Mouse (Mus musculus): ENCODE data around the gene Ccdc13. TPM values are rescaled to one million over a fixed set of nuclear protein-coding genes. Genes with fewer than 3 reads are reported as not detected.
A peak's percentile ranks its signal among the peaks of the same experiment; 100 is the strongest.

Ccdc13 gene
- polyA plus RNA-seq, 1 experiment = 2.9 TPM

DNA sequence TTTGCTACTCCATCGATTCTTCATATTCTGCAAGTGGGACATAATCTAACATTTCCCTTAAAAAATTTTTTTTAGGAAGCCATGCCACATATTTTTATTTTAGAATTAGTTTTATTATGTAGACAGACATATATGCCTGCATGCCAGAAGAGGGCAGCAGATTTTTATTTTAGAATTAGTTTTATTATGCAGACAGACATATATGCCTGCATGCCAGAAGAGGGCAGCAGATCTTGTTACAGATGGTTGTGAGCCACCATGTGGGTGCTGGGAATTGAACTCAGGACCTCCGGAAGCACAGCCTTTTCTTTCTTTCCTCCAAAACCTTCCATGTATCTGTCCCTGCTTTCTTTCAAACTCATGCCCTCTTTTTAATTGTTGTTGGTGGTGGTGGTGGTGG is 3.7 kb upstream of the Ccdc13 start:
- DNase-seq (ENCODE audit: low read depth) = no peak
- TF ChIP-seq CTCF (IDR thresholded peaks at IDR 0.05; ENCODE audit: borderline replicate concordance, extremely low read depth, insufficient read depth, insufficient read length) = no peak
- no peak for TF ChIP-seq POLR2A (IDR thresholded peaks at IDR 0.05; ENCODE audit: borderline replicate concordance, extremely low read depth, insufficient read depth, insufficient read length, poor library complexity, severe bottlenecking)

DNA sequence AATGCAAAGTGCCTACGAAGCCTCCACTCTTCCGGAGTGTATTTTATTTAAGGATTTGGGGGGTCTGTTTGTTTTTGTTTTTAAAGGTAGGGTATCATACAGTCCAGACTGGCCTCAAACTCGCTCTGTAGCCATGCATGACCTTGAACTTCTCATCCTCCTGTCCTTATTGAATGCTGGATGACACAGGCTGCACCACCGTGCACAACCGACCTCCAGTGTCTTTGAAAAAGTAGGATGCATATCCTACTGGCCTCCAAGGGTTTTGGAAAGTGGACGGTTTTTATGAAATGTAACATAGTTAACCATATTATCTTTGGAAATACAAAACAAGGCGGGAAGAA is 333 bp upstream of the Ccdc13 start:
- DNase-seq (ENCODE audit: low read depth) = no peak
- no peak for TF ChIP-seq POLR2A (IDR thresholded peaks at IDR 0.05; ENCODE audit: borderline replicate concordance, extremely low read depth, insufficient read depth, insufficient read length, poor library complexity, severe bottlenecking)
- TF ChIP-seq CTCF (IDR thresholded peaks at IDR 0.05; ENCODE audit: borderline replicate concordance, extremely low read depth, insufficient read depth, insufficient read length) = no peak

DNA sequence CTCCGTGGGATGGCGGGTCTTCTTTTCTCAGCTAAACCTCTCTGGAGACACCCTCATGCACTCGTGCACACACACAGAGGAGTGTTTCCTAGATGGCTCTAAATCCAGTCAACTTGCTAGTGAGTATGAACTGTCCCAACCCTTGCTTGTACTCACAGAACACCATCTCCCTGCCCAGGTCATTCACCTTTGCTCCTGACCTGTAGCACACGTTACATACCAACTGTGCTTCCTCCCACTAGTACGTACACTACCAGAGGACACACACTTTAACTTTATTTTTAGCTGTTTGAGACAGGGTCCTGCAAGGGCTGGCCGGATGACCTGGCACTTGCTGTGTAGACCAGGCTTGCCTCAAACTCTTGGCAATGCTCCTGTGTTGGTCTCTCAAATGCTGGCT is 1.3 kb downstream of the Ccdc13 start:
- no peak for DNase-seq (ENCODE audit: low read depth)
- TF ChIP-seq CTCF (IDR thresholded peaks at IDR 0.05; ENCODE audit: borderline replicate concordance, extremely low read depth, insufficient read depth, insufficient read length) (no peak), POLR2A (IDR thresholded peaks at IDR 0.05; ENCODE audit: borderline replicate concordance, extremely low read depth, insufficient read depth, insufficient read length, poor library complexity, severe bottlenecking) (no peak)

DNA sequence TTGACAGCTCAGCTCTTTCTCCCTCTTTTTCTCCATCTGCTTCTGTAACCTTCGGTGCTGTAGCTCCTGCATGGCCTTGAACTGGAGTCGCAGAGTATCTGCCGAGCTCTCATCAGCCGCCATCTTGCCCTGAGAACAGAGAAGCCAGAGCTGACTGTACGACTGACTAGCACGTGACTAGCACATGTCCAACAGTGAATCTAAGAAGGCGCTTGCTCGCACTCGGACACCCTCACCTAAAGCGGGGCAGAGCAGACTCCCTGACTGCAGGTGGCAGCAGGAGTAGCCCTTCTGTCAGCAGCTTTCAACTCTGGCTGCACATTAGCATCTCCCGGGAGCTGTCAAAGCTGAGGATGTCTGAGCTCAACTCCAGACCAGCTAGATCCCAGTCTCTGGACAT is 5.4 kb downstream of the Ccdc13 start:
- DNase-seq (ENCODE audit: low read depth) = no peak
- no peak for TF ChIP-seq POLR2A (IDR thresholded peaks at IDR 0.05; ENCODE audit: borderline replicate concordance, extremely low read depth, insufficient read depth, insufficient read length, poor library complexity, severe bottlenecking)
- no peak for TF ChIP-seq CTCF (IDR thresholded peaks at IDR 0.05; ENCODE audit: borderline replicate concordance, extremely low read depth, insufficient read depth, insufficient read length)

DNA sequence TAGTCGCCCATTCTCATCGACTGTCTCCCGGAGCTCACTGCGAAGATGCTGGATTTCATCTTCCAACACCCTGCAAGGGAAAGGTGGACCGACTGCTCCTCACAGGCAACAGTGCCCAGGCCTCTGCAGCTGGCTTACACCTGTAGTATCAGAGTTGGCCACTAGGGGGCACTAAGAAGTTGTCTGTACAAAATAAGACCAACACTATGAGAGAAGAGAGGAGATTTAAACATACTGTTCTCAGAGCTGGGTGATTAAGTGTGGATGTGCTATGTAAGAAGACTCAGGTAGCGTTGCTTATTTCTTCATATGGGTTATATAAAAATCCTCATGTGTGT is 8.3 kb downstream of the Ccdc13 start:
- TF ChIP-seq POLR2A (IDR thresholded peaks at IDR 0.05; ENCODE audit: borderline replicate concordance, extremely low read depth, insufficient read depth, insufficient read length, poor library complexity, severe bottlenecking) = no peak
- TF ChIP-seq CTCF (IDR thresholded peaks at IDR 0.05; ENCODE audit: borderline replicate concordance, extremely low read depth, insufficient read depth, insufficient read length) = peak; percentile 83
- peak; percentile 85 for DNase-seq (ENCODE audit: low read depth)

DNA sequence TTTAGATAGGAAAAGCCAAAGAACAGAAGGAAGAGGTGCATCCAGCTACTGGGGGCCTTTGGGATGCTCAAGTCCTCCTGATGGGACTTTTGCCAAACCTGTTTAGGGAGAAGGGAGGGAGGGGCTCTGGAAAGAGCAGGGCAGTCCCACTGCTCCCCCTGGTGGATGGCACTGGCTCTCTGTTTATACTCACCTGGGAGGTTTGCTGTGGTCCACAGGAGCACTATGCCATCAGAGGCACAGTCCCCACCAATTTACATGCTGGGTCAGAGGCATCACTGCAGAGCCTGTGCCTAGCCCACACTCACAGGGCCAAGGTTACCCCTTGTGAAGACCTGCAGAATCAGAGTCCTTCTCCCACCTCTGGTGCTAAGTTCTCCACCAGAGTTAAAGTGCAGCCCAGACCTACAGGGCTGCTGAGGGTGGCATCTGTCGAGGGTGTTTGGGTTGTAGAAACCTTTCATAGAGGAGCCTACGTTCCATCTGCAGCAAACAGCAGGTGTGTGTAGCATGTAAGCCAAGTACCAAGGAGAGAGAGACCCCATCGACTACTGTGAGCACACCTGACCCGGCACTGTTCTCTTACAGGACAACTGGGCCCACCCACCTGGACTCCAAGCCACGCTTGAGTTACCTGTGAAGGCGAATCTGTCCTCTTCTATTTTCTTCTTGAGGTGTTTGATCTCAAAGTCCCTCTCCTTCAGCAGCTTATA is 8.9 kb downstream of the Ccdc13 start:
- TF ChIP-seq POLR2A (IDR thresholded peaks at IDR 0.05; ENCODE audit: borderline replicate concordance, extremely low read depth, insufficient read depth, insufficient read length, poor library complexity, severe bottlenecking) = no peak
- TF ChIP-seq CTCF (IDR thresholded peaks at IDR 0.05; ENCODE audit: borderline replicate concordance, extremely low read depth, insufficient read depth, insufficient read length) = peak; percentile 56; the same call in 1 of the 2 replicates
- peak; percentile 57 for DNase-seq (ENCODE audit: low read depth)

DNA sequence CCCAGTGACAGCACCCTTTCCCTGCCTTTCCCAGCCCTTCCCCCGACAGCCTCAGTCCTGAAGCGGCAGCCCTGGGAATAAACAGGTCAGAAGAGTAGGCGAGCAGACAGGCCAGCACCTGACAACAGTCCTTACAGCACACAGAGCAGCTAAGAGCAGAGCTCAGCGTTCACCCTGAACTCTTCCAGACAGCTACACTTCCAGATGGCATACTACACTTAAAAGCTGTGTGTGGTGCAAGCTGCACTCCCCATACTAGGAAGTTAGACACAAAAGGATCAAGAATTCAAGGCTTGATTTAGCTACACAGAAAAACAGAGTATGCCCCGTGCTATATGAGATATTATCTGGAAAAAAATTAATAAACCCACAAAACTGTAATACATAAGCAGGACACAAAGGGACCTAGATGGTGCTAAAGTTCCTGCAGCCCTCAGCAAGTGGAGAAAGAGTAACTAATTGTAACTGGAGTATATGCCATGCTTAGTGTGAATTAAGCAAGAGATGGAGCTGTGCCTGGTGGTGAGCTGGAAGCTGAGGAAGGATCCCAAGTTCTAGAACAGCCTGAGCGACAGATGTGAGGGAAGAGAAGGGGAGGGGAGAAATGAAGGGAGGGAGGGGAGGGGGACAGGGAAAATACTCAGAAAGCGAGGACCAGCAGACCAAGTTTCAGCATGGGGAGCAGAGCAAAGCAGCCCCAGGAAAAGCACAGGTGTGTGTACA is 9.8 kb downstream of the Ccdc13 start:
- TF ChIP-seq CTCF (IDR thresholded peaks at IDR 0.05; ENCODE audit: borderline replicate concordance, extremely low read depth, insufficient read depth, insufficient read length) = no peak
- TF ChIP-seq POLR2A (IDR thresholded peaks at IDR 0.05; ENCODE audit: borderline replicate concordance, extremely low read depth, insufficient read depth, insufficient read length, poor library complexity, severe bottlenecking) = no peak
- no peak for DNase-seq (ENCODE audit: low read depth)

DNA sequence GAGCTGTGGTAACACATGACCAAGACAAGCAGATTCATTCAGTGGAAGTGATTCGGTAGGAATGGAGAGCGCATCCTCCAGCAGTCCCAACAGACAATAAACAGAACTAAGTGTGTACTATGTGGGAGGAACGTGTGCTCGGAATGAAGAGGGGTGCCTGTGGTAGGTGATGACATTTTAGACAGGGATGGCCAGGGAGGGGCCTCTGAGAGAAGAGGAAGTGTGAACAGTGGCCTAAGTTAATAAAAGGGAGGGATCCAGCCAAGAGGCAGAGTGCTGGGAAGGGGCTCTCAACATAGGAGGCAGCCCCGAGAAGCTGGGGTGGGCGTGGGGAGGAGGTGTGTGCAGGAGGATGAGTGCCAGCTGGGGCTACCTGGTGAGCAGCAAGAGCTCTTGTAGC is 10.9 kb downstream of the Ccdc13 start:
- TF ChIP-seq POLR2A (IDR thresholded peaks at IDR 0.05; ENCODE audit: borderline replicate concordance, extremely low read depth, insufficient read depth, insufficient read length, poor library complexity, severe bottlenecking) = no peak
- TF ChIP-seq CTCF (IDR thresholded peaks at IDR 0.05; ENCODE audit: borderline replicate concordance, extremely low read depth, insufficient read depth, insufficient read length) = no peak
- DNase-seq (ENCODE audit: low read depth) = no peak

DNA sequence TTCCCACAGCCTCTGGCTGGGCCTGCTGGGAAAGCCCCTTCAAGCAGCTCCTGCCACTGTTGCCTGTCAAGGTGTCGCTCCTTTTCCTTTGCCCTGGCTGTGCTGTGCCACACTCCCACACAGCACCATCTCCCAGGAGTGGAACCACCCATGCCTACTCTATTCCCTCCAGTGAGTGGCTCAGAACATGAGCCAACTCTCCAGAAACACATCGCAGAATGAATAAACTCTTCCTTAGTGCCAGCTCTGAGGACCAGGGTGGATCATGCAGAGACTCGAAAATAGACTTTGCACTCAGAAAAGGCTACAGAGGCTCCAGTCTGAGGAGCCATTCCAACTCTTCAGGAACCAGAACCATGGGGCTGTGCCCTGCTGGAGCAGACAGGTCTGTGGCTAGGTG is 12.9 kb downstream of the Ccdc13 start:
- no peak for DNase-seq (ENCODE audit: low read depth)
- no peak for TF ChIP-seq CTCF (IDR thresholded peaks at IDR 0.05; ENCODE audit: borderline replicate concordance, extremely low read depth, insufficient read depth, insufficient read length)
- TF ChIP-seq POLR2A (IDR thresholded peaks at IDR 0.05; ENCODE audit: borderline replicate concordance, extremely low read depth, insufficient read depth, insufficient read length, poor library complexity, severe bottlenecking) = no peak

DNA sequence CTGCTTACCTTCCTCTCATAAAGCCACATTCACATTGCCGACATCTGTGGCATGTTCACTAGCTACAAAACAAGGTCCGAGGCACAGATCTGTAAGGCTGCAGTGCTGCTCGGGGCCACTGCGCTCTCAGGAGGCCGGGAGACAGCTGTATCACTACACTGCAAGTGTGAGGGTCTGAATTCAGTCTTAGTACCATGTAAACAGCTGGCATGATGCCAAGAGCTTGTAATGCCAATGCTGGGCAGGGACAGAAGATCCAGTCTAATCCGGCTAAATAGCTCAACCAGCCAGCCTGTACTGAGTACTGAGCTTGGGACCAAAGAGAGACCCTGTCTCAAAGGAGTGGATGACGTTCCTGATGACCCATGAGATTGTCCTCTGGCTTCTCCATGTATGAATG is 15.3 kb downstream of the Ccdc13 start:
- TF ChIP-seq POLR2A (IDR thresholded peaks at IDR 0.05; ENCODE audit: borderline replicate concordance, extremely low read depth, insufficient read depth, insufficient read length, poor library complexity, severe bottlenecking) = no peak
- TF ChIP-seq CTCF (IDR thresholded peaks at IDR 0.05; ENCODE audit: borderline replicate concordance, extremely low read depth, insufficient read depth, insufficient read length) = no peak
- DNase-seq (ENCODE audit: low read depth) = peak; percentile 88

DNA sequence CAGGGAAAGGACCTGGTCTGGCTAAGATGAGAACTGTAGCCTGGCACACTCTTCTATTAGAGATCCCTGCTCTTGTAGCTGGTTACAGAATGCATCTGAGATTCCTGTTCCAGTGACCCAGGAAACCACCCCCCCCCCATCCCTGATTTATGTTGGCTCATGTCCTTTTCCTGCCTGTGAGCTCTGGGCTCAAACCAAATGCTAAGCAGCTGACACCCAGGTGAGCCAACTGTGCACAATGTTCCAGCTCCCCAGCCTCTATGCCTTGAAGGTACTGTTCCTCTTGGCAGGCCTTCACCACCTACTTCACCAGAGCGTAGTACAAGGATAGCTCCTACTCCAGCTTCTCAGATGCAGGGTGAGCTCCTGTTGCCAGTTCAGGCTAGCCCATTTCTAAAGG is 16.2 kb downstream of the Ccdc13 start:
- peak; percentile 59 for DNase-seq (ENCODE audit: low read depth)
- no peak for TF ChIP-seq CTCF (IDR thresholded peaks at IDR 0.05; ENCODE audit: borderline replicate concordance, extremely low read depth, insufficient read depth, insufficient read length)
- TF ChIP-seq POLR2A (IDR thresholded peaks at IDR 0.05; ENCODE audit: borderline replicate concordance, extremely low read depth, insufficient read depth, insufficient read length, poor library complexity, severe bottlenecking) = no peak

DNA sequence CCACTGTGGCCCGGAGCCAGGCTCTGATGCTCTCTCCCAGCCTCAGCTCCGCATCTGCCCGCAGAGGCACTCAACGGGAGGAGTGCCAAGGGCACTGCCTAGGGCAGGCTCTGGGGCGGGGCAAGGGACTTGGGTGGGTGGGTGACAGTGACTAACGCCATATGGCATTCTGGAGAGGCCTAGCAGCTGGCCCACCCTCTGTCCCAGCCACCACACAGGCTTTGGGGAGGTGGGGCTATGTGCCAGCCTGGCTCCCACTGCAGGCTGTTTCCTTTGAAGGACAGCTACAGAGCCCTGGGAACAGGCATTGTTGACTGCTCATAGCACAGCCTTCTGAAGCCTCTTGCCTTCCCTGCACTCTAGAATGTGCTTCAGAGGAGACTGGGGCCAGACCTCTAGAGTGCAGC is 16.7 kb downstream of the Ccdc13 start:
- TF ChIP-seq POLR2A (IDR thresholded peaks at IDR 0.05; ENCODE audit: borderline replicate concordance, extremely low read depth, insufficient read depth, insufficient read length, poor library complexity, severe bottlenecking) = no peak
- DNase-seq (ENCODE audit: low read depth) = peak; percentile 90
